Mouse (Mus musculus): ENCODE results near the gene Pyroxd2.

DNA sequence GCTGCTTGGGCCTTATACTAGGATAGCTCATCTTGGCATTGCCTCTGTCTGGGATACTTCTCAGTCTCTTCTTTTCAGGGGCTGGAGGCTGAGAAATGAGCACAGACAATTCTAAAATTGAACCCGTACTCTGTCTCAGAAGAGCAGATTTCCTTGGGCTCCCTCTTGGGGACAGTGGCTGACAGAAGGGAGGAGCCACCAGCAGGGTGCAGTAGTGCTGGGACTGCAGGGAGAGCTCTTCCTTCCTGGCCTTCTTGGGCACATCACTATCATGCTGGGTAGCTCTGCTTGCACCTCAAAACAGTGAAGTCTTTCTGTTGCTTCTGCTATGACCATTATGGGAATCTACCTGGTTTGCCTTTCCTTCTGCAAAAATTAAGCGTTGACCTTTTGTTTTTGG, 32.6 kb upstream of the Pyroxd2 start:
- 0 out of 2 replicates have a peak, but pooled peaks have one; percentile 9 for TF ChIP-seq CTCF (conservative IDR thresholded peaks at IDR 0.05; ENCODE audit: insufficient read depth, insufficient read length, low read depth, low read length)
- TF ChIP-seq POLR2A (IDR thresholded peaks at IDR 0.05; ENCODE audit: low read depth, low read length) = no peak
